ENCODE assay signal across 15 mouse cellular contexts in genomic region chr5:122645290-122645689, GRCm38 (mm10). TPM values are rescaled to one million over a fixed set of nuclear protein-coding genes. Genes with fewer than 3 reads are reported as not detected.
DNase-seq lines count a peak whose midpoint lies in the region; ATAC-seq lines count a peak whose summit lies in the region.
"Had no signal": no experiment of that assay in that cellular context is flagged by ENCODE, and none has a peak within 500 bp of the region (broad histone marks: within the 10 kb centered on the region; RNA-seq: fewer than 3 reads in every experiment).

No protein-coding gene starts in this region.

- ATAC-seq in granulocyte monocyte progenitor cell, adult 5-6 weeks (replicated peaks; ENCODE audit: poor library complexity, severe bottlenecking): peak; percentile 20
- ATAC-seq in megakaryocyte progenitor cell, adult 5-6 weeks (replicated peaks; ENCODE audit: poor library complexity): peak; percentile 56
- ATAC-seq: forebrain, embryonic 16.5 days had no signal

- DNase-seq in 416B (ENCODE audit: low read depth) (peak; percentile 89), adipocyte (ENCODE audit: low spot score) (no peak)
- DNase-seq in CD4-positive, CD25-positive, alpha-beta regulatory T cell, adult 2 months (ENCODE audit: low read depth, low spot score): peak; percentile 61
- DNase-seq in spleen, postnatal 14 days (ENCODE audit: low spot score in 2 of 2): no peak
- no peak for DNase-seq in spleen, postnatal 36 days (ENCODE audit: low spot score in 2 of 2)
- DNase-seq: adrenal gland, adult 8-10 months; cerebellum, adult 8-10 months; heart, postnatal 14 days; kidney, adult 11 months; kidney, postnatal 36 days; right cerebral cortex, postnatal 14 days; thymus, adult 2 months had no signal

RNA-seq across cellular contexts. Expression of gene P2rx7, which starts 1.6 kb away (rescaled TPM):
- 6.8 and 16.7 TPM in 2 replicates for total RNA-seq in granulocyte monocyte progenitor cell, adult 5-6 weeks (2014; fragmentation: Nextera tagmentation)
- 7.6 and 18.3 TPM in 2 replicates for total RNA-seq in granulocyte monocyte progenitor cell, adult 5-6 weeks (2017)
- total RNA-seq in megakaryocyte progenitor cell, adult 5-6 weeks (2015): 6.1 and 8.3 TPM in 2 replicates
- 8.5 and 11.6 TPM in 2 replicates for total RNA-seq in megakaryocyte progenitor cell, adult 5-6 weeks (2017)

RNA-seq across cellular contexts. Expression of gene Ift81, which starts 31.0 kb away (rescaled TPM):
- 0.67 and 1.5 TPM in 2 replicates for total RNA-seq in granulocyte monocyte progenitor cell, adult 5-6 weeks (2014; fragmentation: Nextera tagmentation)
- total RNA-seq in granulocyte monocyte progenitor cell, adult 5-6 weeks (2017): 2.7 and 9.5 TPM in 2 replicates
- total RNA-seq in megakaryocyte progenitor cell, adult 5-6 weeks (2015): 2.7 and 4.5 TPM in 2 replicates
- total RNA-seq in megakaryocyte progenitor cell, adult 5-6 weeks (2017): 1.8 and 6.0 TPM in 2 replicates

Comparison
In these comparisons a context has a peak if more than half of its experiments do, and no peak if none do; other contexts are left out.
1. DNase-seq: peak in 416B (single experiment) and CD4-positive, CD25-positive, alpha-beta regulatory T cell, adult 2 months (single experiment); none in spleen, postnatal 14 days (0 of 2), adipocyte (single experiment) and spleen, postnatal 36 days (0 of 2).